ENCODE assay signal across 9 mouse cellular contexts in genomic region chr9:73557805-73558204, GRCm38 (mm10).
A peak's percentile ranks its signal among the peaks of the same experiment; 100 is the strongest.
DNase-seq lines count a peak whose midpoint lies in the region; ATAC-seq and TF ChIP-seq lines count a peak whose summit lies in the region.
"Had no signal": no experiment of that assay in that cellular context is flagged by ENCODE, and none has a peak within 500 bp of the region (broad histone marks: within the 10 kb centered on the region; RNA-seq: fewer than 3 reads in every experiment).

No protein-coding gene starts in this region.

- H3K36me3 ChIP-seq in forebrain, postnatal 0 days (ENCODE audit: insufficient read depth) = no peaks in the 10 kb centered on the region
- H3K36me3 ChIP-seq in forebrain, embryonic 16.5 days (ENCODE audit: control insufficient read depth, insufficient read depth) = no peaks in the 10 kb centered on the region
- H3K36me3 ChIP-seq in midbrain, postnatal 0 days (ENCODE audit: insufficient read depth, low read length) = no peaks in the 10 kb centered on the region
- H3K36me3 ChIP-seq: neural tube, embryonic 13.5 days had no signal

- H3K27me3 ChIP-seq in forebrain, postnatal 0 days (ENCODE audit: insufficient read depth, low read length) = no peaks in the 10 kb centered on the region
- no peaks in the 10 kb centered on the region for H3K27me3 ChIP-seq in forebrain, embryonic 16.5 days (replicated peaks; ENCODE audit: control insufficient read depth, insufficient read depth, low read length)
- no peaks in the 10 kb centered on the region for H3K27me3 ChIP-seq in midbrain, postnatal 0 days (ENCODE audit: insufficient read depth, low read length)
- H3K27me3 ChIP-seq: neural tube, embryonic 13.5 days had no signal

- DNase-seq in forebrain, postnatal 0 days = peak; percentile 25
- peak; percentile 12 to 29 for DNase-seq in B cell, adult 2 months
- DNase-seq in brain, adult 2 months (ENCODE audit: low read depth, low spot score) = peak; percentile 66
- DNase-seq in frontal cortex, postnatal 25 days (ENCODE audit: low spot score in 2 of 2) = peak; percentile 25 to 50
- peak; percentile 17 to 63 for DNase-seq in layer of hippocampus, postnatal 25 days (ENCODE audit: extremely low spot score in 1 of 2, low spot score in 1 of 2)
- peak; percentile 14 for DNase-seq in midbrain, postnatal 0 days (ENCODE audit: low spot score)
- DNase-seq in thymus, postnatal 10 days (ENCODE audit: low spot score in 2 of 2) = peak; percentile 5 to 34

- H3K27ac ChIP-seq in forebrain, postnatal 0 days (ENCODE audit: low read depth, low read length) = no peak overlapping the region
- H3K27ac ChIP-seq in forebrain, embryonic 16.5 days (ENCODE audit: low read length) = no peak overlapping the region
- H3K27ac ChIP-seq in midbrain, postnatal 0 days (ENCODE audit: low read depth, low read length) = no peak overlapping the region
- H3K27ac ChIP-seq: neural tube, embryonic 13.5 days had no signal

- peak; percentile 67 for TF ChIP-seq CTCF in forebrain, postnatal 0 days (IDR thresholded peaks at IDR 0.05; ENCODE audit: low read depth)
- peak; percentile 72 for TF ChIP-seq CTCF in midbrain, postnatal 0 days (IDR thresholded peaks at IDR 0.05)

- no peaks in the 10 kb centered on the region for H3K4me1 ChIP-seq in forebrain, postnatal 0 days (ENCODE audit: insufficient read depth)
- H3K4me1 ChIP-seq in forebrain, embryonic 16.5 days (replicated peaks; ENCODE audit: control insufficient read depth, insufficient read depth, low read length) = no peaks in the 10 kb centered on the region; the same call in 1 of the 2 replicates
- no peaks in the 10 kb centered on the region for H3K4me1 ChIP-seq in midbrain, postnatal 0 days (ENCODE audit: insufficient read depth, low read length)
- H3K4me1 ChIP-seq: neural tube, embryonic 13.5 days had no signal

- no peak for ATAC-seq in forebrain, postnatal 0 days
- no peak for ATAC-seq in forebrain, embryonic 16.5 days
- ATAC-seq in midbrain, postnatal 0 days (ENCODE audit: low FRiP score) = no peak

- H3K9me3 ChIP-seq in forebrain, postnatal 0 days (ENCODE audit: low read length) = no peaks in the 10 kb centered on the region
- H3K9me3 ChIP-seq in forebrain, embryonic 16.5 days (ENCODE audit: control insufficient read depth, low read length) = no peaks in the 10 kb centered on the region
- H3K9me3 ChIP-seq in midbrain, postnatal 0 days (ENCODE audit: low read length) = no peaks in the 10 kb centered on the region
- H3K9me3 ChIP-seq: neural tube, embryonic 13.5 days had no signal

- H3K4me3 ChIP-seq in forebrain, postnatal 0 days (ENCODE audit: low read depth, low read length) = no peak overlapping the region
- no peak overlapping the region for H3K4me3 ChIP-seq in forebrain, embryonic 16.5 days (replicated peaks; ENCODE audit: low read length)
- no peak overlapping the region for H3K4me3 ChIP-seq in midbrain, postnatal 0 days (ENCODE audit: low read depth, low read length)
- H3K4me3 ChIP-seq: neural tube, embryonic 13.5 days had no signal

- WGBS in forebrain, postnatal 0 days = 68% methylated on average over 2 of the region's 2 CpGs
- 65% methylated on average over 2 of the region's 2 CpGs for WGBS in forebrain, embryonic 16.5 days
- WGBS in midbrain, postnatal 0 days = 68% methylated on average over 2 of the region's 2 CpGs

- no peak overlapping the region for H3K4me2 ChIP-seq in forebrain, postnatal 0 days (ENCODE audit: low read depth)
- no peak overlapping the region for H3K4me2 ChIP-seq in forebrain, embryonic 16.5 days (ENCODE audit: low read length)
- no peak overlapping the region for H3K4me2 ChIP-seq in midbrain, postnatal 0 days (ENCODE audit: low read depth, low read length, poor library complexity, severe bottlenecking)
- H3K4me2 ChIP-seq: neural tube, embryonic 13.5 days had no signal

- H3K9ac ChIP-seq in forebrain, postnatal 0 days = no peak overlapping the region
- H3K9ac ChIP-seq in forebrain, embryonic 16.5 days (replicated peaks; ENCODE audit: low read depth, low read length) = no peak overlapping the region
- H3K9ac ChIP-seq in midbrain, postnatal 0 days (replicated peaks; ENCODE audit: low read length, poor library complexity, severe bottlenecking) = no peak overlapping the region
- H3K9ac ChIP-seq: neural tube, embryonic 13.5 days had no signal

Comparison
In these comparisons a context has a peak if more than half of its experiments do, and no peak if none do; other contexts are left out.
1. DNase-seq: peak in every context shown above with its lines; median percentile 66 in brain, adult 2 months; 40 in layer of hippocampus, postnatal 25 days; 38 in frontal cortex, postnatal 25 days; 25 in forebrain, postnatal 0 days; 20 in B cell, adult 2 months; 20 in thymus, postnatal 10 days; 14 in midbrain, postnatal 0 days.